Mouse (Mus musculus): ENCODE data around the gene Rnf150.

Gene Rnf150

DNA sequence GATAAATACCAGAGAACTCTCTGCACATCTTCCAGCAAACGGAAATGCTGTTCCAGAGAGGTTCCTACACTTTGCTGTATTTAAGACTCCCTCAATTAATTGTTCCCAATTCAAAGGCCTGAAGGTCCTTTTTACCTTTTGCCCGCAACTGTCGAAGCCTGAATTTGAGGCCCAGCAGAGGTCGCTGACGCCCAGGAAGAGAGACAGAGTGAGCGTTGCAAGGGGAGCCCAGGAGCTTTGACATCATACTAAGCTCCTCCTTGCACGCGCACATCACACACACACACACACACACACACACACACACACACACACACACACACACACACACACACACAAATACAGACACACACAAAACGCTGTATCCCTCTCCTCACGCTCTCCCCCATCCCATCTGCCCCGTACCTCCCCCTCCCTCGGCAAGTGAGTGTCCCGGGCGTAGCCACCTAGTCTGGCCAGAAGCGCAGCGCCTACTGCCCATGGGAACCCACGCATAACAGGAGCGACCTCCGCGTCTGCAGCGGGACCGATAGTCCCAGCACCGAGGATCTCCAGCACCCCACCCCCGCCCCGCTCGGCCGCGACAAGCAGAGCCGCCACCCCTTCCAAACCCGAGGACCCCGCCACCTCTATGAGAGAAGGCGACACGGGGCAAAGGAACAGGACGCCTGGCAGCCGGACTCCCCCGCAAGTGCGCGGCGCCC lies at the start of gene Rnf150:
Gene Rnf150, plus strand, starts transcription at position 316 of the 704 bp plus-strand sequence.
- peak; percentile 91 for DNase-seq (ENCODE audit: low read depth)

DNA sequence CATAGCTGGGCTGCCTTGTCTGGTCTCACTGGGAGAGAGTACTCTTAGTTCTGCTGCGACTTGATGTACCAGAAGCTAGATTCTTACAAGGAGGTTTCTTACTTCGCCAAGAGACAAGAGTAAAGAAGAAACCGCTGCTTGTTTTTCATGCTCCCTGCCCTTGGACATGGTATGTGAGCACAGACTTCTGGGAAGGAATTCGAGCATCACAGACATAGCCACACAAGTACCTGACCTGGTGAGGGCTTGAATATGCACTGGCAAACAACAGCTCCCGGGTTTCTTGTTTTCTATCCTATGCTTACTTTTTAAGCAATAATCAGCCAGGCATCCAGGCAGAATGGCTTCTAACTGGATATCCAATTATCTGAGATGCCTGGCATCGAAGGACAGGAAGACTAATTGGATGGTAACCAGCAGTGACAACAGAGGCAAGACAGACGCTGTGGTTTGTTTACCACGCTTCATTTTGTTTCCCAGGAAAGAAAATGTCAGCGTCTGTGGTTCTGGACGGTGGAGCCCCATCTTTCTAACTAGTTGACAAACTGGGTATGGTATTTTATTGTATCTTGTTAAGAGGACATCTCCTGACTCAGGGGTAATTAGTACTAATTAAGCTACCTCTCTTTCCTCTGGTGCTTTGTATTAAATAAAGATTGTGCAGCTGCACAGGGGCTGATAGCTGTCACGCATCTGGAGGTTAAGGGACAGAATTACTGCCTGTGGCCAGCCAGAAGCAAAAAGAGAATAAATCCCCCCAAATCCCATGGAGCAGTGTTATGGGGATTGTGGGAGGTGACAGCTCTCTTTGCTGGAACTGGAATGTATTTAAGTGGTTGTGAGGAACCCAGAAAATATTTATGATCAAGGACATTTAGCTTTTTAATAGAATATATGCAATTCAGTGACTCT lies 36.8 kb upstream of the Rnf150 start:
- no peak for DNase-seq (ENCODE audit: low read depth)

DNA sequence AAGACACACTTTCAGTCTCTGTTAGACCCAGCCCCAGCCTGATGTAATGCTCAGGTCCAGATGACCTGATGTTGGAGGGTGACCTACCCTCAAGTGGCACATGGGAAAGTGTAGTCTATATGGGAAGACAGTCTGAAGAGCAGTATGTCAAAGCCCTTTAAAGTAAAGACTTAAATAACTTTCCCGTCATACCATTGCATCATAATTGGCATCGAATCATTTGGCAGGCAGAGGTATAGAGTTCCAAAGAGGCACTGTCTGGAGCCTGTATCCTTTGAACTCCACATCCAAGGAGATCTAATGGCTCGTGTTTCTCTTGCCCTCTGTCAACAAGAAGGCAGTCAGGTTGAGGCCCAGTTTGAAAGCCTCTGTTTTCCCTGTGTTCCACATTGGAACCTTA lies 22.7 kb upstream of the Rnf150 start:
- peak; percentile 49 for DNase-seq (ENCODE audit: low read depth)

DNA sequence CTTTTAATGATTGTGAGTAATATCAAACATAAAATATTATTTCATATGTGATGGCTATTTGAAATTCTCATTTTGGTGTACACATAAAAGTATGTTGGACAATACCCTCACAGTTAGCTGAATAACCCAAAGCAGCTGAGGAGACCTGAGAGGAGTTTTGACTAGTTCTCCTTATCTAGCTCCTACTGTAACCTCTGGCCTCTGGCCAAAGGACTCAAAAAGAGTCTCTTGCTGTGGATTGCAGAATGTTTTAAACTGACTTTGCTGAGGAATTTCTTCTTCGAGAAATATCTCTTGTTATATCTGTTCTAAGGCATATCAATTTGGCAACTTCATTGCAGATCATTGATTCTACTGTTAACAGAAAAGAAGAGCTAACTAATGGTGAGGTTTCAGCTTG lies 22.2 kb upstream of the Rnf150 start:
- DNase-seq (ENCODE audit: low read depth), result peak; percentile 10

DNA sequence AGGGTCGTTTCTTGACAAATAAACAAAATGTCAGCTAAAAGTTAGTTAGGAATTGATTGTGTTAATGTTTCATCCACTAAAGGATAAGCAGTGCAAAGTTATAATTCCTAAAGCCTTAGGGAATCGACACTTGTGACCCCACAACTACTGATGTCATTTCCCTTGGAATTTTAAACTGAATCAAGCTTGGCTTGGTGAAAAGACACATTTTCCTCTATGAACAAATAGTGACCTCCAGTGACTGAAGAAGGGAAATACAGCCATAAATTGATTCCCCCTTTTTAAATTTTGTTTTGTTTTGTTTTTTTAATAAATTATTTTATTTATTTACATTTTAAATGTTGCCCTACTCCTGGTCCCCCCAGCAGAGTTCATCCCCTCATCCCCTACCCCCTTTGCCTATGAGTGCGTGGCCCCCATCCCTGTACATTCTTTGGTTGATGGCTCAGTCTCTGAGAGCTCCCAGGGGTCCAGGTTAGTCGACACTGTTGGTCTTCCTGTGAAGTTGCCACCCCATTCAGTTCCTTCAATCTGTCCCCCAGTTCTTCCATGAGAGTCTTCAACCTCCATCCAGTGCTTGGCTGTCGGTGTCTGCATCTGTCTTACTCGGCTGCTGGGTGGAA lies 21.5 kb upstream of the Rnf150 start:
- DNase-seq (ENCODE audit: low read depth), result peak; percentile 68

DNA sequence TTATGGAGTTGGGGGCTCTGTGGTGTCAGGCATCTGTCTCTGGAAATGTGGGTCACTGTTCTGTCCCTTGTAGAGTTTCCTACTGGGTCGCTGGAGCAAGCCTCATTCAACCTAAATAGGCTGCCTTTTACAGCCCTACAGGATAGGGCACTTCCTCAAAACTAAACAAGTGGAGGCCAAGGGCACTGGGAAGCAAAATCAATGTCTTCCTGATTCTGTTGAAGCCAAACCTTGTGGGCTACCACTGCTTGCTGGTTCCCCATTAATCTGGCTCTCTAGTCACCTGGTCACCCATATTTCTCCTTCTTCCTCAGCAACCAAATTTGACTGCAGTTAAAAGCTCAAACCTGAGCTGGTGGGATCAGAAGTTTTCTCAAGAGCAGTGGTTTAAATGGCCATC lies 19.5 kb upstream of the Rnf150 start:
- DNase-seq (ENCODE audit: low read depth), result no peak

DNA sequence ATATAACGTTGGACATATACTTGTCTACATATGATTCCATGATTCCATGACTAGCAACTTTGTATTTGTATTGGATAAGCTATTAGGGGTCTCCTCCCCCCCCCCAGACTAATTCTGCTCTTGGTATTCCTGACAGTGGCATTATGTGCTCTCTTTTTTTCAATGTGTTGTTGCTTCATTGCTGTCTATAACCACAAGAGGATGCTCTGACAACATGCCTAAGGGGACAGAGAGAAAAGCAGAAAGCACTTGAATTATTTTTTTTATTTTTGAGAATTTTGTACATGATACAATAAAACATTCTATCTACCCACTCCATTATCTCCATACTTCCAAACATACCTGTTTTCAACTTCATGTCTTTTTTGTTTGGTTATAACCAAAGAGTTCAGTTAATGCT lies 18.7 kb upstream of the Rnf150 start:
- no peak for DNase-seq (ENCODE audit: low read depth)

DNA sequence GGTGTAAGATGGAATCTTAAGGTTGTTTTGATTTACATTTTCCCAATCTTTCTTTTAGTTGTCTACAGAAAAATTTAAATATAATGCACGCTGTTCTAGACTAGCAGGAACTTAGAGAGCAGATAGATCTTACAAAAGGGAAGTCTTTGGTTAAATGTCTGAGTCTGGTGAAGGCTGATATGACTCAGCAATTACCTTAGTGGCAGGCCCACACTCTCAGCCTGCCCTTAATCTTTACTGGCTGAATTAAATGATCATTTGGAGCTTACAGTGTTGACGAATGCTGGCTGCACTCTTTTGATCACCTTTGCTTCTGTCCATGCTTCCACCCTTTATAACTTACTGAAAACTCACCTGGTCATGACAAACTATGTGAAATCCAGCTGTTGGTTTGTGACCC lies 17.1 kb upstream of the Rnf150 start:
- DNase-seq (ENCODE audit: low read depth), result no peak

DNA sequence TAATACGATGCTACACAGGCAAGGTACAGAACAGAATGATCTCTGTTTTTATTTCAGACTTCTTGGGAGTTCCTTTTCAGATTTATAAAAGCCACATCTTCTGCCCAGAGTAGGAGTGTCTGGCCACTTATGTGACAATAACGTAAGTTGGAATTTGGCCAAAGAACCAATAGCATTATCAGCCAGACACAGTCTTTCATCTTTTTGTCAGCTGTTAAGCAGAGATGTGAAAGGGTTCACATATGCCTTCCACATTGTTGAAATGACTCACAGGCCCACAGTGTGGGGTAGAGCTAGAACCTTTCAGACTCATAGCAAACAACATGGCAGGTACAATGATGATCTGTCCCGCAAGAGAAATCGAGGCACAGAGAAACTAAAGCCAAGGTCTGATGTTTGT lies 16.4 kb upstream of the Rnf150 start:
- no peak for DNase-seq (ENCODE audit: low read depth)

DNA sequence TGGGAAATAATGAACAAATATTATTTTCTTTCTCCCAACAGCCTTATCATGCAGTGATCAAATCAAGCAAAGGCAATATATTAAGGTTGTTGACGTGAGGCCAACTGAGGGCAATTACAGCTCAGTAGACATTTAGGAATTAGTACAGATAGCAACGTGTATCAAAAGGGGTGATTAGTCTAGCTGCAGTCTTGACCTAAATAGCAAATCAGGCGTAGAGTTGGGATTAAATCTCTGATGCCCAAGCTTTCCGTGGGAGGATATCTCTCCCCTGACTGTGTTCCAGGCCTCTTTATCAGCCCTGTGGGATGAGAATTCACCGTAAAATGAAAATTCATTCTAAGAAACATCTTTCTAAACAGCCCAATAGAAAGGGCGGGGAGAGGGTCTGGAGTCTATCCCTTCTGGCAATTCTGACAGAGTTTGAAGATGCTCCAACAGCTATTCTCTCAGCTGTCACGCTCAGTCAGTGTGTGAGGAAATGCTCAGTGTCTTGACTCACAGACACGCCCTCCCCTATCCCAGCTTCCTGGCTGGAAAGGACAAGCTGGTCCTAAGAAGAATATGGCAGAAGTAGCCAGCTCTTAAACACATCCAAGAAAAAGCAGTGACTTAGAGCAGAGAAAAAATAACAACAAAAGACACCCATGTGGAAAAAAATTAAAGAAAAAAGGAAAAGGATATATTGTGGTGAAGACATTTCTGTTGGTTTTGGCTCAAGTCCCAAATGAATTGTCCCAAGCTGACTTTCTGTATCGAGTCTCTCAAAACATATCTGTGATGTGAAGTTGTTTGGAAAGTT lies 4.4 kb upstream of the Rnf150 start:
- no peak for DNase-seq (ENCODE audit: low read depth)

DNA sequence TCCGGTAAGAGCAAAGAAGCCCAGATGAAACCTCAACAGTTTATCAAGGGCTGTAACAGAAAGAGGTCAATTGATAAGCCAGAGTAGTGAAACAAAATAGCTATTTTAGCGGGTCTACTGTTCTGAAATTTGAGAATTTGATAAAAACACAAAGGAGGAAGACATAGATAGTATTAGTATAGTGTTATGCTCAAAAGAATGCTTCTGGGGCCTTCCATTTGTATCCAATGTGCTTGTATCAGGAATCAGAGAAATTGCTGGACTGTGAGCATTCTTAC lies 3.9 kb upstream of the Rnf150 start:
- no peak for DNase-seq (ENCODE audit: low read depth)

DNA sequence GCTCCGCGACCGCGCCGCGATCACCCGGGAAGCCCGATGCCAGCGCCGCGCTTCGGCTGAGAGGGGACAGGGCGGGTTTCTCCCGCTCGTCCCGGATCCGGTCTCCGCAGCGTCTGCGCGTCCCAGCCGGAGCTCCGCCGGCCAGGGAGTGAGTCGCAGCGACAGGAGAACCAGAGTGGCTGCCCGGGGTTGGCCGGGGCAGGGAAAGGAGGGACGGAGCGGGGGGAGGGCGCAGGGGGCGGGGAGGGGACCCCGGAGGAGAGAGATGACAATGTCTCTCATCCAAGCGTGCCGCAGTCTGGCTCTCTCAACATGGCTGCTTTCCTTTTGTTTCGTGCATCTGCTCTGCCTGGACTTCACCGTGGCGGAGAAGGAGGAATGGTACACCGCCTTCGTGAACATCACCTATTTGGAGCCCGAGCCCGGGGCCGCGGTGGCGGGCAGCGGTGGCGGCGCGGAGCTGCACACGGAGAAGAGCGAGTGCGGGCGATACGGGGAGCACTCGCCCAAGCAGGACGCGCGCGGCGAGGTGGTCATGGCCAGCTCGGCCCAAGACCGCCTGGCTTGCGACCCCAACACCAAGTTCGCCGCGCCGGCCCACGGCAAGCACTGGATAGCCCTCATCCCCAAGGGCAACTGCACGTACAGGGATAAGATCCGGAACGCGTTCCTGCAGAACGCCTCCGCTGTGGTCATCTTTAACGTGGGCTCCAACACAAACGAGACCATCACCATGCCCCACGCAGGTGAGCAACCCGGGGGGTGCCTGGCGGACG lies 777 bp downstream of the Rnf150 start:
- DNase-seq (ENCODE audit: low read depth), result peak; percentile 63

DNA sequence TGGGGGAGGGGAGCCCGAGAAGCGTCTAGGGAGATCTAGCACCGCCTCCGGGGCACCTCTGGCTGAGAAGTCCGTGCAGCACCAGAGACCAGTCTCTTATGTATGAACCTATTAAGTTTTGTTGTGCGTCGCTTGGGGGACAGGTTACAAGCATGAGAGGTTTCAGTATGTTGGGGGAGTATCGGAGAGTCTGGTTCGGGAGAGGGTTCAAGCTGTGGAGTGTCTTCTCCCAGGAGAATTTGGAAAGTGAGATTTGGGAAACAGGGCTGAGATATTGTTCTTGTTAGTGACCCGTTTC lies 1.3 kb downstream of the Rnf150 start:
- peak; percentile 60 for DNase-seq (ENCODE audit: low read depth)

DNA sequence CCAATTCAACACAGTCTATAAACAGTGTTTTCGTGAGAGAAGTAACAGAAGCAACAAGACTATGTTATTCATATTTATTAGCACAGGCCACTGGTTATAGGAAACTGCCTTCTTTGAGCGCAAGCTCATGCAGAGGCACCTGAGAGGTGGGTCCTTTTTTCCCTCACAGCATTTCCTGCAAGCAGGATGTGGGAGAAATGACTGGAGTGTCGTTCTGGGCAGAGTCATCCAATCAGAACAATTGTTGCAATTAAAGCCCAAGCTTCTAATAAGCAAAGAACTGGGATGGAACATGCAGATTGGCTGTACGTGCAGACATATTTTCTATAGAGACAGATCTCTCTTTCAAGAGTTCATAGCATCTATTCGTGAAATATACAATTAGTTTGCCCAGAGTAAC lies 2.1 kb downstream of the Rnf150 start:
- DNase-seq (ENCODE audit: low read depth), result peak; percentile 37

DNA sequence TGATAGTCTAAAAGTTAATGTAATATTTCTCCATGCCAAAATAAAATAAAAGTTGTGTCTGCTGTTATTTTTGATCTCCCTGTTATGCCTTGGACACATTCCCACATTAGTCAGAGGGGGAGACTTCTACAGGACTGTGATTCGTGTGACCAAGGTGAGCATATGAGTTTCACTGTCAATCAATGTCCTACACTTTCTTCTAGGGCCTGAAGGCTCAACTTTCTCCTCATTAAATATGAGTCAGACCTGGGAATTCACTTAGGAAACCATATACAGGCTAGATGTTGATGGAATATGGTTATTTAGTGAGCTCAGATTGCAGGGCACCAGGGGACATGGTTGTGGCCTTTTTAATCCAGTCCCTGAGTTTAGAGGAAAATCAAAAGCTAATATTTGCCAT lies 3.1 kb downstream of the Rnf150 start:
- DNase-seq (ENCODE audit: low read depth), result peak; percentile 51

DNA sequence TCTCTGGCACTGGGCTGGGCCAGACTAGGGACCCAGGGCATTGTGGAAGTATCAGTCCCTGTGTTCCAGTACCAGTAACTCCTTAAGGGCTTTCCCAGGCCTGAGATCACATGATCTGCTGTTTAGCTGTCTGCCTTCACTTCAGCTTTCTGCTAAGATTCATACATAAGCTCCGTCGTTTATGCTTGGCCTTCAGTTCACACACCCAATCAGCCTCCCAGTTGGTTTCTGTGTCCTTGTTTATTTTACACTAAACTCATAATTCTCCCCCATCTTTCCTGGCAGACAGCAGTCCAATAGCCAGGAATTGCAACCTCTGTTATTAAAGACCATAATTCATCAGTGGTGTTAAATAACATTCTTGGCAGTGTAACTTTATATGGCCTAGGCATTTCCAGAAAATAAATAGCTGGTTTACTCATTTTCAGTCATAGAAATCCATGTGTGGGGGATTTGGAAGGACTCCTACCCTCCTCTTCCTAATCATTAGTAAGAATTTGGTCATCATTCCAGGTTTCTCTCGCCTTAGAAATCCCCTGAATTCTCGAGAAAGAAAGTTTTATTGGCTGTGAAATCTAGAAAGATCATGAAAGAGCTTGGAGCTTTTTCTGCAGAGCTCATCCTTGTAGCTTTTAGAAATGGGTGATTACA lies 7.8 kb downstream of the Rnf150 start:
- peak; percentile 88 for DNase-seq (ENCODE audit: low read depth)

DNA sequence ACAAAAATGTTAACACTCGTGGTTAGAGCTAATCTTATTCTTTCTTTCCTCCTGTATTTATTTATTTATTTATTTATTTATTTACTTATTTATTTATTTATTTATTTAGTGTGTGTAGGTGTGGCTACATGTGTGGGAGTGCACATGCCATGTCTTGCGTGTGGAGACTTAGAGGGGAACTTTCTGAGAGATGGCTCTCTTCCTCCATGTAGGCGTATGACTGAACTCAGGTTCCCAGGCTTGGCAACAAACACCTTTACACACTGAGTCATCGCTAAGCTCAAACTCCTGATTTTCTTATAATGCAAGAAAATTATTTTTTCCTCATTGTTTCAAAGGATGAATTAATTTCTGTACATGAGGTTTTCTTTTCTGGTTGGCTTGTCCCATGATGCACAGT lies 8.8 kb downstream of the Rnf150 start:
- DNase-seq (ENCODE audit: low read depth), result peak; percentile 46

DNA sequence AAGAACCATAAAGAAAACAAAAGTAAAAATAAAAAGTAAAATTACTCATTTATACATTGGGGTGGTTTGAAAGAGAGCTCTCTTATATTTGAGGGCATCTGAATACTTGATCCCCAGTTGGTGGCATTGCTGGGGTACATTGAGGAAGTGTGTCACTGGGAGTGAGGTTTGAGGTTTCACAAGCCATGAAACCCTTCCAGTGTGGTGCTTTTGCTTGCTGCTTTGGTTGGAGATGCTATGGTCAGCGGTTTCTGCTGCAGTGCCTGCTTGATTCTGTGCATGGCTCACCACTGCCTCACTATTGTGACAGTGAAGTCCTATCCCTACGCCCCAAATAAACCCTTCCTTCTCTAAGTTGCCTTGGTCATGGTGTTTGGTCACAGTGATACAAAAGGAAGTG lies 10.9 kb downstream of the Rnf150 start:
- no peak for DNase-seq (ENCODE audit: low read depth)

DNA sequence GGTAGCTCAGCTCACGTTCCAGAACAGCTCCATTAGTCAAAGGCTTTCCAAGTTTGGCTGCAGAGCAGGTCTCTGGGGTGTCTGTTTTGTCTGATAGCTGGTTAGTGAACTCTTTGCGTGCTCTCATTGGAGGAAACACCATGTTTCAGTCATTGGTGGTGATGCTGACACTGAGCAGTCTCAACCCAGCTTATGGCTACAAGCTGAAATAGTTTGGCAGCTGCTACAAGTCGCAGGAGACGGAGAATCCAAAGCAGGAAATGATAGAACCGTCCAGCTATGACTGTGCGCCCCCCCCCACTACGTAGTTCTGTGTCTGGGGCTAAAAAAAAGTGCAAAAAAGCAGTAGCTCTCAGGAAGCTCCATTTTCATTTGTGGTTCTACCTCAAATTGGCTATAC lies 12.0 kb downstream of the Rnf150 start:
- DNase-seq (ENCODE audit: low read depth), result no peak

DNA sequence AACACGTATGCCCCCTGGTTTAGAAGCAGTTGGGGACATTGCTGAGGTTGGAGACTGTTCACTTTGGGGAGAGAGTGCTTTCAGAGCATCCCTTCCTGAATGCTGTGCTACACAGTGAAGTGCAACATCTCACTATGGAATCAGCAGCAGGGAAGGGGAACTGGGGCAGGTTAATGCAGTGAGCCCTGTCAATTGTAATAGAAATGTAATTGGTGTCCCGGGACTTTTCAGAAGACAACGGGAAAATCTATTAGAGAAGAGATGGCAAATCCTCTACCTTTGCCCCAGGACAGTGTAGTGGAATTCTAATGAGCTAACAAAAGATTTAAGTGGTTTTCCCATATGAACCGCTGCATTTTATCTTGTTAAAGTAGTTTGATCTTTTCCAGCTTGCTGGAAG lies 21.3 kb downstream of the Rnf150 start:
- DNase-seq (ENCODE audit: low read depth), result no peak

DNA sequence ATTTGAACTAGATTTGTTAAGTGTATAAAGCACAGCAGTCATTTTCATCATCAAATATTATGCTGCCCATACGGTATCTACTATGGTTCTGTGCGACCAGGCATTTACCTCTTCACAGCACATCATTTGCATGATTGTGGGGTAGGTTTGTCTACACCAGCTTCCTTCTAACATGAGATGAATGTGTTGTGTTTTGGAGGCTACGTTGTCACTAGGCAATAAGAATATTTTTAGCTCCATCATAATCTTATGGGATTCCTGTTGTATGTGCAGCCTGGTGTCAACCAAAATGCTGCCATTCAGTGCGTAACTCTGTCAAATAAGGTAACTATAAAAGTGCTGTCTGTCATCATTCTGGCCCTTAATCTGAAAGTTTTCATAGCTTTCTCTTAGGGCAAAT lies 24.1 kb downstream of the Rnf150 start:
- DNase-seq (ENCODE audit: low read depth), result no peak
